Mouse (Mus musculus): ENCODE measurements around the gene Ace. TPM values are rescaled to one million over a fixed set of nuclear protein-coding genes. Genes with fewer than 3 reads are reported as not detected.

Ace gene
- polyA plus RNA-seq, 1 experiment: 1.3 TPM

GRCm38 (mm10) chr11:105957501-105957900, 10.2 kb upstream of the Ace start:
- no peaks in the 10 kb centered on the region for H3K79me2 ChIP-seq (ENCODE audit: control insufficient read depth, insufficient read depth)
- H3K79me3 ChIP-seq (ENCODE audit: low read depth): no peaks in the 10 kb centered on the region
- H3K36me3 ChIP-seq (ENCODE audit: control insufficient read depth, insufficient read depth): no peaks in the 10 kb centered on the region
- TF ChIP-seq CEBPB (IDR thresholded peaks at IDR 0.05; ENCODE audit: low read depth): no peak
- no peak for TF ChIP-seq FOSL1 (IDR thresholded peaks at IDR 0.05; ENCODE audit: insufficient read depth, low read length, poor library complexity, severe bottlenecking)
- TF ChIP-seq CTCF (IDR thresholded peaks at IDR 0.05; ENCODE audit: control insufficient read depth, insufficient read depth, insufficient read length): no peak
- no peak for TF ChIP-seq MAX (IDR thresholded peaks at IDR 0.05)
- TF ChIP-seq MYOD1 (IDR thresholded peaks at IDR 0.05; ENCODE audit: control insufficient read depth, insufficient read length, low read depth): no peak
- TF ChIP-seq USF1 (IDR thresholded peaks at IDR 0.05; ENCODE audit: low read depth): no peak
- TF ChIP-seq MYOG (IDR thresholded peaks at IDR 0.05; ENCODE audit: control insufficient read depth, extremely low read depth, insufficient read length): no peak
- no peak overlapping the region for H3K4me3 ChIP-seq (ENCODE audit: insufficient read depth, poor library complexity, severe bottlenecking)
- H3ac ChIP-seq (ENCODE audit: control insufficient read depth, insufficient read length, low read depth): no peak overlapping the region
- no peaks in the 10 kb centered on the region for H3K27me3 ChIP-seq (ENCODE audit: control insufficient read depth, insufficient read depth, insufficient read length)

GRCm38 (mm10) chr11:105958566-105958965, 9.2 kb upstream of the Ace start:
- no peaks in the 10 kb centered on the region for H3K36me3 ChIP-seq (ENCODE audit: control insufficient read depth, insufficient read depth)
- H3ac ChIP-seq (ENCODE audit: control insufficient read depth, insufficient read length, low read depth): no peak overlapping the region
- no peaks in the 10 kb centered on the region for H3K79me3 ChIP-seq (ENCODE audit: low read depth)
- TF ChIP-seq CTCF (IDR thresholded peaks at IDR 0.05; ENCODE audit: control insufficient read depth, insufficient read depth, insufficient read length): no peak
- TF ChIP-seq CEBPB (IDR thresholded peaks at IDR 0.05; ENCODE audit: low read depth): no peak
- TF ChIP-seq MYOD1 (IDR thresholded peaks at IDR 0.05; ENCODE audit: control insufficient read depth, insufficient read length, low read depth): peak; percentile 32
- no peak for TF ChIP-seq FOSL1 (IDR thresholded peaks at IDR 0.05; ENCODE audit: insufficient read depth, low read length, poor library complexity, severe bottlenecking)
- H3K79me2 ChIP-seq (ENCODE audit: control insufficient read depth, insufficient read depth): no peaks in the 10 kb centered on the region
- H3K4me3 ChIP-seq (ENCODE audit: insufficient read depth, poor library complexity, severe bottlenecking): no peak overlapping the region
- no peaks in the 10 kb centered on the region for H3K27me3 ChIP-seq (ENCODE audit: control insufficient read depth, insufficient read depth, insufficient read length)

- no peaks in the 10 kb centered on the region for H3K79me3 ChIP-seq (ENCODE audit: low read depth)
- peak; percentile 66 for TF ChIP-seq MYOD1 (IDR thresholded peaks at IDR 0.05; ENCODE audit: control insufficient read depth, insufficient read length, low read depth)
- no peak for TF ChIP-seq FOSL1 (IDR thresholded peaks at IDR 0.05; ENCODE audit: insufficient read depth, low read length, poor library complexity, severe bottlenecking)
- TF ChIP-seq USF1 (IDR thresholded peaks at IDR 0.05; ENCODE audit: low read depth): peak; percentile 63
- TF ChIP-seq CEBPB (IDR thresholded peaks at IDR 0.05; ENCODE audit: low read depth): no peak
- peak; percentile 46 for TF ChIP-seq MAX (IDR thresholded peaks at IDR 0.05)
- TF ChIP-seq MYOG (IDR thresholded peaks at IDR 0.05; ENCODE audit: control insufficient read depth, extremely low read depth, insufficient read length): no peak
- no peak for TF ChIP-seq CTCF (IDR thresholded peaks at IDR 0.05; ENCODE audit: control insufficient read depth, insufficient read depth, insufficient read length)
- no peaks in the 10 kb centered on the region for H3K27me3 ChIP-seq (ENCODE audit: control insufficient read depth, insufficient read depth, insufficient read length)
- H3ac ChIP-seq (ENCODE audit: control insufficient read depth, insufficient read length, low read depth): peak overlapping the region; percentile 34
- H3K36me3 ChIP-seq (ENCODE audit: control insufficient read depth, insufficient read depth): no peaks in the 10 kb centered on the region
- H3K79me2 ChIP-seq (ENCODE audit: control insufficient read depth, insufficient read depth): no peaks in the 10 kb centered on the region
- no peak overlapping the region for H3K4me3 ChIP-seq (ENCODE audit: insufficient read depth, poor library complexity, severe bottlenecking)
Measured at GRCm38 (mm10) chr11:105959355-105959754, 8.4 kb upstream of the Ace start.

GRCm38 (mm10) chr11:105964691-105965090, 3.1 kb upstream of the Ace start:
- no peaks in the 10 kb centered on the region for H3K79me2 ChIP-seq (ENCODE audit: control insufficient read depth, insufficient read depth)
- no peak overlapping the region for H3ac ChIP-seq (ENCODE audit: control insufficient read depth, insufficient read length, low read depth)
- no peaks in the 10 kb centered on the region for H3K36me3 ChIP-seq (ENCODE audit: control insufficient read depth, insufficient read depth)
- no peak overlapping the region for H3K4me3 ChIP-seq (ENCODE audit: insufficient read depth, poor library complexity, severe bottlenecking)
- TF ChIP-seq FOSL1 (IDR thresholded peaks at IDR 0.05; ENCODE audit: insufficient read depth, low read length, poor library complexity, severe bottlenecking) (no peak), CTCF (IDR thresholded peaks at IDR 0.05; ENCODE audit: control insufficient read depth, insufficient read depth, insufficient read length) (no peak), MYOD1 (IDR thresholded peaks at IDR 0.05; ENCODE audit: control insufficient read depth, insufficient read length, low read depth) (no peak), MYOG (IDR thresholded peaks at IDR 0.05; ENCODE audit: control insufficient read depth, extremely low read depth, insufficient read length) (no peak), USF1 (IDR thresholded peaks at IDR 0.05; ENCODE audit: low read depth) (no peak)
- H3K27me3 ChIP-seq (ENCODE audit: control insufficient read depth, insufficient read depth, insufficient read length): peaks cover 9% of the 10 kb centered on the region
- H3K79me3 ChIP-seq (ENCODE audit: low read depth): no peaks in the 10 kb centered on the region

- Histone ChIP-seq H3K27me3 (ENCODE audit: control insufficient read depth, insufficient read depth, insufficient read length) (peaks cover 13% of the 10 kb centered on the region), H3K36me3 (ENCODE audit: control insufficient read depth, insufficient read depth) (no peaks in the 10 kb centered on the region)
Measured at GRCm38 (mm10) chr11:105966288-105966687, 1.5 kb upstream of the Ace start.

GRCm38 (mm10) chr11:105968948-105969347, 1.2 kb downstream of the Ace start:
- H3K4me3 ChIP-seq (ENCODE audit: insufficient read depth, poor library complexity, severe bottlenecking): no peak overlapping the region
- H3K27me3 ChIP-seq (ENCODE audit: control insufficient read depth, insufficient read depth, insufficient read length): peaks cover 23% of the 10 kb centered on the region
- no peaks in the 10 kb centered on the region for H3K79me2 ChIP-seq (ENCODE audit: control insufficient read depth, insufficient read depth)
- TF ChIP-seq FOSL1 (IDR thresholded peaks at IDR 0.05; ENCODE audit: insufficient read depth, low read length, poor library complexity, severe bottlenecking): no peak
- TF ChIP-seq MAX (IDR thresholded peaks at IDR 0.05): no peak
- no peak for TF ChIP-seq USF1 (IDR thresholded peaks at IDR 0.05; ENCODE audit: low read depth)
- TF ChIP-seq MYOD1 (IDR thresholded peaks at IDR 0.05; ENCODE audit: control insufficient read depth, insufficient read length, low read depth): no peak
- no peak for TF ChIP-seq MYOG (IDR thresholded peaks at IDR 0.05; ENCODE audit: control insufficient read depth, extremely low read depth, insufficient read length)
- TF ChIP-seq CTCF (IDR thresholded peaks at IDR 0.05; ENCODE audit: control insufficient read depth, insufficient read depth, insufficient read length): no peak
- no peak for TF ChIP-seq CEBPB (IDR thresholded peaks at IDR 0.05; ENCODE audit: low read depth)
- no peak overlapping the region for H3ac ChIP-seq (ENCODE audit: control insufficient read depth, insufficient read length, low read depth)
- H3K36me3 ChIP-seq (ENCODE audit: control insufficient read depth, insufficient read depth): no peaks in the 10 kb centered on the region
- H3K79me3 ChIP-seq (ENCODE audit: low read depth): no peaks in the 10 kb centered on the region

More at GRCm38 (mm10) chr11:105966288-105966687, 1.5 kb upstream of the Ace start:
- Histone ChIP-seq H3K79me3 (ENCODE audit: low read depth) (no peaks in the 10 kb centered on the region), H3ac (ENCODE audit: control insufficient read depth, insufficient read length, low read depth) (no peak overlapping the region), H3K79me2 (ENCODE audit: control insufficient read depth, insufficient read depth) (no peaks in the 10 kb centered on the region), H3K4me3 (ENCODE audit: insufficient read depth, poor library complexity, severe bottlenecking) (no peak overlapping the region)
- TF ChIP-seq FOSL1 (IDR thresholded peaks at IDR 0.05; ENCODE audit: insufficient read depth, low read length, poor library complexity, severe bottlenecking) (no peak), CTCF (IDR thresholded peaks at IDR 0.05; ENCODE audit: control insufficient read depth, insufficient read depth, insufficient read length) (no peak), USF1 (IDR thresholded peaks at IDR 0.05; ENCODE audit: low read depth) (no peak), MYOD1 (IDR thresholded peaks at IDR 0.05; ENCODE audit: control insufficient read depth, insufficient read length, low read depth) (no peak), MYOG (IDR thresholded peaks at IDR 0.05; ENCODE audit: control insufficient read depth, extremely low read depth, insufficient read length) (no peak), MAX (IDR thresholded peaks at IDR 0.05) (no peak), CEBPB (IDR thresholded peaks at IDR 0.05; ENCODE audit: low read depth) (no peak)
